Mouse (Mus musculus): ENCODE results near the gene 2610002M06Rik. TPM values are rescaled to one million over a fixed set of nuclear protein-coding genes. Genes with fewer than 3 reads are reported as not detected.

The 2610002M06Rik gene
- polyA plus RNA-seq, 1 experiment from 2014 or later, result 9.5 TPM

DNA sequence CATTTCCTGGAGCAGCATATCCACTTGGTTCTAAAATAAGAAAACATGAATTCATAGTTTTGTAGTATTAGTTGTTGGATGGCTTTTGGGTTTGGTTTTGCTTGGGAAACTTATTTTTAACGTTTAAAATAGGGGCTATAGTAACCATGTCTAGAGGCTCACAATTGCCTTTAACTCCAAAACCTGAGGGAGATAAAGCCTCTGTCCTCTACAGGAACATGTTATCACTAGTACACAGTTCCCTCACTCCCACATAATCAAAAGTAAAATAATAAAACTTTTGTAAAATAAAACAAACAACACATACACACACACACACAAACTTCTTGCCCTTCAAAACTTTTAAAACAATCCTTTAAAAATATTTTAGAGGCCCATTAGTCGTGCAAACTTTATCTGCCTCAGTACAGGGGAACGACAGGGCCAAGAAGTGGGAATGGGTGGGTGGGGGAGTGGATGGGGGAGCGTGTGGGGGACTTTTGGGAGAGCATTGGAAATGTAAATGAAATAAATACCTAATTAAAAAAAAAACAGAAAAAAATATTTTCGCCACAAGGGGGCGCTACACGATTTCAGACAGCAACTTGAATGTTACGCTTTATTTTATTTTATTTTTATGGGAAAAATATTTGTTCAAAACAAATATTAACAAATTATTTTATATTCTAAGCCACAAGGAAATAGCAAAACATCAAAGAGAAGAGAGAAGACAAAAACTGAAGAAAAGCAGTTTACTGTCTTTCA lies 25.2 kb downstream of the 2610002M06Rik start:
- no peak for DNase-seq (ENCODE audit: low spot score)
- Histone ChIP-seq H3K4me1 (replicated peaks; ENCODE audit: control insufficient read depth, insufficient read depth, low read length) (no peaks in the 10 kb centered on the region), H3K4me3 (ENCODE audit: low read depth, low read length) (no peak overlapping the region), H3K9me3 (ENCODE audit: control insufficient read depth, low read length) (no peaks in the 10 kb centered on the region), H3K4me2 (ENCODE audit: low read depth, low read length, severe bottlenecking) (no peak overlapping the region), H3K36me3 (ENCODE audit: control insufficient read depth, insufficient read depth, low read length) (no peaks in the 10 kb centered on the region), H3K27me3 (ENCODE audit: control insufficient read depth, insufficient read depth, low read length) (no peaks in the 10 kb centered on the region), H3K27ac (ENCODE audit: low read depth, low read length) (no peak overlapping the region), H3K9ac (ENCODE audit: low read length) (no peak overlapping the region)
- ATAC-seq (replicated peaks; ENCODE audit: low FRiP score), result no peak
- WGBS, result 25% methylated on average over 8 of the region's 8 CpGs

DNA sequence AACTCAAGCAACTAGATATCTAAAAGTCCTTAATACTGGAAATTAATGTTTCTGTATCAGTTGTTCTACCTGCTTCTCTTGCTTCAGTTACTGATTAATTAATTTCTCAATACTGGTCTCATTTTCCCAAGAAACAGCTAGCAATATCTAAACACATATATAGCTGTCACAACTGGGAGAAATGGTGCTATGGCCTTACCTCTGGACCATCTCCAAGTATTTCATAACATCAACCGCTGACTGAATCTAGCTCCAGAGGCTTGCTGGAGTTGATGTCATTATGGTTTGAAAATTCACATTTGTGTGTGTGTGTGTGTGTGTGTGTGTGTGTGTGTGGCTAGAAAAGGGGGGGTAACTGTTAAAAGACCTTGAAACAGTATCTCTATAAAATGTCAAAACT lies 26.0 kb downstream of the 2610002M06Rik start:
- WGBS, result 88% methylated on average over 1 of the region's 1 CpGs
- no peak for ATAC-seq (replicated peaks; ENCODE audit: low FRiP score)
- H3K4me2 ChIP-seq (ENCODE audit: low read depth, low read length, severe bottlenecking), result no peak overlapping the region

DNA sequence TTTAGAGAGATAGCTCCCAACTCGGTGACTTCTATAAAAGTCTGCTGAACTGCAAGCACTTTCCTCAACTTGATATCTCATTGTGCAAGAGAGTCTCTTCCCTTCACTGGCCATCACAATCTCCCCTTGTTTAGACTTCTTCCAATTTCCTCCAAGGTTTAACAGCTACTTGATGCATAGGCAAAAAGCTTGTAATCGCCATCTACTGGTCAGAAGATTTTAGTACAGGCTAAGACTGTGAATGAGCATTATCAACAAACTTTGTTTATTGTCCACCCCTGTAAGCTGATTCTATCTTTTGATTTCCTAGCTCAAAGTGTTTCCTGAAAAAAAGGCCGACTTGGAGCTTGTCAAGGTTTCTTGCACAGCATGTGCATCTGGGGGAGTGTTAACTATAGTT lies 48.2 kb downstream of the 2610002M06Rik start:
- no peak overlapping the region for H3K9ac ChIP-seq (ENCODE audit: low read length)
- no peaks in the 10 kb centered on the region for H3K36me3 ChIP-seq (ENCODE audit: control insufficient read depth, insufficient read depth, low read length)
- no peaks in the 10 kb centered on the region for H3K4me1 ChIP-seq (replicated peaks; ENCODE audit: control insufficient read depth, insufficient read depth, low read length)
- no peak overlapping the region for H3K4me3 ChIP-seq (ENCODE audit: low read depth, low read length)
- no peaks in the 10 kb centered on the region for H3K9me3 ChIP-seq (ENCODE audit: control insufficient read depth, low read length)
- 23% methylated on average over 3 of the region's 3 CpGs for WGBS
- no peak overlapping the region for H3K4me2 ChIP-seq (ENCODE audit: low read depth, low read length, severe bottlenecking)
- ATAC-seq (replicated peaks; ENCODE audit: low FRiP score), result no peak
- DNase-seq (ENCODE audit: low spot score), result no peak
- H3K27me3 ChIP-seq (ENCODE audit: control insufficient read depth, insufficient read depth, low read length), result no peaks in the 10 kb centered on the region
- no peak overlapping the region for H3K27ac ChIP-seq (ENCODE audit: low read depth, low read length)

More for the DNA sequence above, 26.0 kb downstream of the 2610002M06Rik start:
- no peak for DNase-seq (ENCODE audit: low spot score)
- Histone ChIP-seq H3K27ac (ENCODE audit: low read depth, low read length) (no peak overlapping the region), H3K36me3 (ENCODE audit: control insufficient read depth, insufficient read depth, low read length) (no peaks in the 10 kb centered on the region), H3K4me1 (replicated peaks; ENCODE audit: control insufficient read depth, insufficient read depth, low read length) (no peaks in the 10 kb centered on the region), H3K9me3 (ENCODE audit: control insufficient read depth, low read length) (no peaks in the 10 kb centered on the region), H3K4me3 (ENCODE audit: low read depth, low read length) (no peak overlapping the region), H3K9ac (ENCODE audit: low read length) (no peak overlapping the region), H3K27me3 (ENCODE audit: control insufficient read depth, insufficient read depth, low read length) (no peaks in the 10 kb centered on the region)

Other genes with a start within 250 kb of the 2610002M06Rik start
- 0.72 and 2.5 TPM in 2 replicates for gene Tbx22, start 148.4 kb downstream of the 2610002M06Rik start, polyA plus RNA-seq (2014; fragmentation: Nextera tagmentation; extraction: Ambion mirVana)
- gene Tent5d, start 23.7 kb downstream of the 2610002M06Rik start, polyA plus RNA-seq (2014; fragmentation: Nextera tagmentation; extraction: Ambion mirVana), result not detected in 2 replicates
- gene Gm732, start 132.1 kb upstream of the 2610002M06Rik start, polyA plus RNA-seq (2014; fragmentation: Nextera tagmentation; extraction: Ambion mirVana), result not detected in 2 replicates